Mouse (Mus musculus) T-cell, adult 66 days (primary cell): ENCODE results near the gene Asb1. TPM values are rescaled to one million over a fixed set of nuclear protein-coding genes. Genes with fewer than 3 reads are reported as not detected.

Source experiments
- total RNA-seq, 2 experiments: library from RNA; stranded (reverse); gene quantifications; 3 replicates in 1 of 2; 4 replicates in 1 of 2; pipeline ENCODE4 v1.2.4; 2023

Asb1 gene
- total RNA-seq: 10 to 100 TPM in 1 of 2 experiments, 1 to 10 TPM in 1; 8.8 to 10.3 TPM

GRCm38 (mm10) chr1:91540271-91540826, at the start of gene Asb1:
Gene Asb1 (plus strand): TSS chr1:91540544.

GRCm38 (mm10) chr1:91494457-91495140, 45.7 kb upstream of the Asb1 start, which contains the start of gene Traf3ip1:
Gene Traf3ip1 (plus strand): TSS chr1:91494647.

Other genes with a start within 250 kb of the Asb1 start
- 10 to 100 TPM; 25.1 to 25.7 TPM for gene Scly, start 242.2 kb upstream of the Asb1 start, total RNA-seq
- under 1 TPM; 0.23 to 0.27 TPM for gene Espnl, start 218.5 kb upstream of the Asb1 start, total RNA-seq
- gene Klhl30, start 189.5 kb upstream of the Asb1 start, total RNA-seq: not detected
- gene Erfe, start 174.1 kb upstream of the Asb1 start, total RNA-seq: not detected
- 100 to 1,000 TPM; 121 to 128 TPM for gene Ilkap, start 141.7 kb upstream of the Asb1 start, total RNA-seq
- gene Hes6, start 126.5 kb upstream of the Asb1 start, total RNA-seq: 10 to 100 TPM; 34.4 to 37.5 TPM
- gene Per2, start 81.2 kb upstream of the Asb1 start, total RNA-seq: 10 to 100 TPM in 1 of 2 experiments, 1 to 10 TPM in 1; 8.0 to 13.3 TPM
- gene Traf3ip1, start 45.9 kb upstream of the Asb1 start, total RNA-seq: 1 to 10 TPM; 6.8 to 9.5 TPM